Mouse (Mus musculus) skeletal muscle tissue, adult 2 months (tissue): ENCODE data around the gene Caln1.
"Not testable (repeated sequence)": the region's sequence is repeated elsewhere in the genome, so short reads cannot be mapped to it uniquely, and the experiment has no call there.

Experiments
- DNase-seq: peaks from one replicate; pipeline ENCODE4 v3.0.0-alpha.2; 2012; ENCODE audit warnings: low read depth, low spot score

Gene Caln1

DNA sequence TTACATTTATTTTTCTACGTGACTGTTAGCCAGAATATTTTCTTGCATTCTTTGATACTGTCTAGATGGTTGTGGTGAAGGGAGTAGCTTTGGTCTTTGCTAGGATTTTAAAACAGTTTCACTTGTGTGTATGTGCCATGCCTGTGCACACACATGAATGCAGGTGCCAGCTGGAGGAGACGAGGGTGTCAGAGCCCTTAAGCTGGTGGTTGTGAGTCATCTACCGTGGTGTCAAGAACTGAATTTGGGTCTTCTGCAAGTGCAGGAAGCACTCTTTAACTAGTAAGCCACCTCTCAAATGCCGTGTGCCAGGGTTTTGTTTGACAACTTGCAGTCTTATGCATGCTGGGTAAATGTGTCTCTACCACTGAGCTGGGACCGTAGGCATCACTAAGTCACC, 178.2 kb downstream of the Caln1 start:
- DNase-seq = no peak

DNA sequence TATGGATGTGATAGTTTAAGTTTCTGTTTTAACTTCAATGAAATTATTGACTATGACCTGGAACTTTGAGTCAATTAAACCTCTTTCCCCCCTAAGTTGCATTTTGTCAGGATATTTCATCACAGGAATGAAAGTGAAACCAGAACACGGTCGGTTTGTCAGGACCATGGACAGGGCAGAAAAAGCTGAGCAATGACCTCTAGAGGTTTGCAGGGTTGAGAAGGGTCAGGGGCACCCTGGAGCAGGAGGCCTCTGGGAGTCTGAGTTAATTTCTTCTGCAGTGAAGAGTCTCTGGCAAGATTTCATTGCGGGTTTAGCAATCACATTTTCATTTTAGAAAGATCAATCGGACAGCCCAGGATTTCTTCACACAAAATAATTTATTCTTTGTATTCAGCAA, 184.7 kb downstream of the Caln1 start:
- DNase-seq = no peak

DNA sequence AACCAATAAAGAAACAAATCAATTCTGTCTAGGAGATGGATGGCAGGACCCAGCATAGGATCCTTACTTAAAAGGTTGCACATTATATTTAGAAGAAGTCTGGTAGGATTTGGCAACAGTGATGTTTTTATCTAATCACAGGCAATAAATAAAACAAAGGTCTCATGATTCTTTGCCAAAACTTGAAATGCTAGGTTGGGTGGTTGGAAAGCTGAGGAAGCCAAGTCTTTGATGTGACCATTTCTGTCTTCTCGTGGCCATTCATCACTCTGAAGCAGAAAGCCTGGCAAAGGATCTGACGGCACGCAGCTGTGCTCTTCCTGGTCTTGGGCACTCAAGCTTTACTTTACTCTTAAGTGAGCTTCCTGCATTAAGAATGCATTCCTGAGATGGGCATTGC, 193.9 kb downstream of the Caln1 start:
- no peak for DNase-seq

DNA sequence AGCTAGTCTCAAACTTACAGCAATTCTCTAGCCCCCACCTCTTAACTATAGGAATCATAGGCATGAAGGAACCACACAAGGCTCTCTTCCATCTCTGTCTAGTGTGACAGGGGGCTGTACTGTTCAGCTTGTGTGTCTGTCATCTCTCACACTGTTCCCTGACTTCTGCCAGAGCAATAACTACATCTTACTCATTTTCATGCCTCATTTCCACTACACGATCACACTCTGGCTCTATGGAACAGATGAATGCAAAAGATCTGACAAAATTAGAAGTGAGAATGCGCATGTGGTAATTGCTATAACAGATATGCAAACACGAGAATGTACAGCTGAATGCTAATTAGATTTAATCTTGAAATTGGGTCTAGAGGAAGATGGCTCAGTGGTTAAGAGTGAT, 196.7 kb downstream of the Caln1 start:
- no peak for DNase-seq

DNA sequence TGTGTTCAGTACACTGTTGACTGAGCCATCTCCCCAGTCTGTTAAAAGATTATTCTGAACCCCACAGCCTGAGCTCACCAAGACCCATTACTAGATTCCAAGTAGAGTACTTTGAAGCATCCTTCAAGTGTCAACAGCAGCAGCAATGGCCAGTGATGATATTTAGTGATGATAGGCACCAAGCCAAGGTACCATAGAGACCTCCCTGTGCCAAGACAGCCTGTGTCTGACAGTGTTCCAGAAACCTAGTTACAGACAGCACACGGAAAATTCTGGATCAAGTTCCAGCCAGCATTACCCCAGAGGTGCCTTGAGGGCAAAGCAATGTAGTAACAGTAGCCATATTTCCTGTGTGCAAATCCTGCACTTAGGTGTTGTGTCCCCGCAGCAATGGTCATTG, 208.3 kb downstream of the Caln1 start:
- DNase-seq = no peak

DNA sequence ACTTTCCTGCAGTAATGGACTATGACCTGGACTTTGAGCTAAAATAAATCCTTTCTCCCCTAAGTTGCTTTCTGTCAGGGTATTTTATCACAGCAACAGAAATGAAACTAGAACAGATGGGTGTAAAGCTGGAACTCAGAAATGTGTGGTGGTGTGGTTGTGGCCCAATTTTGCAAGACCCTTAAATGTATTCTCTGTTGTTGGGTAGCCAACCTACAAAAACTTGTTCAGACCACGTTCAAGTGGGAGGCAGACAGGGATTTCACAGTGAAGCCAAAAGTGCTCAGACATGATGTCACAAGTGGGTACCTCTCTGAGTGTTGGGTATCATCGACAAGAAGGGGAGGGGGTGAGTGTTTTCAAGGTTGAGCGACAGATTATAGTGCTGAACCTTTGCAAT, 214.8 kb downstream of the Caln1 start:
- no peak for DNase-seq

DNA sequence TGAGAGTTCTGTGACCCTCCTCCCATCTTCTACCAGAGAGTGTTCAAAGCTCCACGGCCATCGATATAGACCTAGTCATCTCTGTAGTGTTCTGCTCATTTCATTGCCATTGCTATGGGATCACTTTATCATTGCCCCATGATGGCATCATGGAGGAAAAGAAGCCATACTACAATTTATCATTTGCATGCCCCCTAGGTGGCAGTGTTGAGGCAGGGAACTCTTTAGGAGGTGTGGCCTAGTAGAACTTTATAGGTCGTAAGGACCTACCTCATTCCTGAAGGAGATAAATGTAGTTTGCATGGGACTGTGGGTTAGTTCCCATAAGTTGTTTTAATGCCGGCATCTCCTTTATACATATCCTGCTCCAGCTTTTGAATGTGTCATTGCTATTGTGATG, 217.0 kb downstream of the Caln1 start:
- DNase-seq = no peak

DNA sequence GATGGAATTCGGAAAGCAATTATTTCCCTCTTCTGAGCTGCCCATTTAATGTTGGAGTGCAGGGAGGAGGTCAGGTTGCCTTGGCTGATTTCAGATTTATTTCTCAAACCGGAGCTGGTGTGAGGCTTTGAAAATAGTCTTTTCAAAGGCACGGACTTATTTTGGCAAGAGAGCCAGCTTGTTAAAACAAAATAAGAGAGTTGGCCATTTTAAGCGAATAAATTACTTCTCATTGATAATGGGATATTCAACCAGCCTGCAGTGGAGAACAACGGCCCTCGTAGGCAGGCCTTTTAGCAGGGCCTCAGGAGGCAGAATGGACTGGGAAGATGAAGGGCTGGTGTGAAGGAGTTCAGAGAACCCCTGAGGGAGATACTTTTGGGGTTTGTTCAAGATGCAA, 227.3 kb downstream of the Caln1 start:
- no peak for DNase-seq

DNA sequence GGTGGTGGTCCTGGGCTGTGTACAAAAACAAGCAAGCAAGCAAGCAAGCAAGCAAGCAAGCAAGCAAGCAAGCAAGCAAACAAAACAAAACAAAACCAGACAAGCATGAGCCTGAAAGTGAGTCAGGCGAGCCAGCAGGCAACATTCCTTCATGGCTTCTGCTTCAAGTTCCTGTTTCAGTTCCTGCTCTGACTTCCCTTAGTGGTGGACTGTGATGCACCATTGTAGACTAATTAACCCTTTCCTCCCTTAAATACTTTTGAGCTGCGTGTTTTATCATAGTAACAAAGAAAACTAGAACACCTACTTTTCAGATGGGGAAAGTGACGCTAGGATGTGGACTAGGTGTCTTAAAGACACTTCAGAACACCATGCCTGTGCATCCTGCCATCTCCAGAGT, 244.4 kb downstream of the Caln1 start:
- DNase-seq = no peak

DNA sequence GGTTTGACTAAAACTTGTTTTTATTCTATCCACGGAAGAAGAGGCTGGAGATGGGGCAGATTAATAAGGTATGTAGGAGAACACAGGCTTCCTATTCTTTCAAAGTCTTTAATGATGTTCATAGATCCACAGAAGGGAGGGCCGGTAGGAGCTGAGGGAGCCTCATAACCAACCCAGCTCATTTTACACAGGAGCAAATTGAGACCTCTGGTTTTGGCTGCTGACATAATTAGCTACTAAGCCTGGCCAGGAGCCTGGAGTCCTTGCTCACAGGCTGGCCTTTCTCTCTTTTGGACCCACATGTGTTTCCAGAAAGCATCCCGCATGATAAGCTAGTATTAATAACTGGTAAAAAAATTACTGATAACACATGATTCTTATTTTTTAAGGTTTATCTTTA, 245.0 kb downstream of the Caln1 start:
- no peak for DNase-seq

DNA sequence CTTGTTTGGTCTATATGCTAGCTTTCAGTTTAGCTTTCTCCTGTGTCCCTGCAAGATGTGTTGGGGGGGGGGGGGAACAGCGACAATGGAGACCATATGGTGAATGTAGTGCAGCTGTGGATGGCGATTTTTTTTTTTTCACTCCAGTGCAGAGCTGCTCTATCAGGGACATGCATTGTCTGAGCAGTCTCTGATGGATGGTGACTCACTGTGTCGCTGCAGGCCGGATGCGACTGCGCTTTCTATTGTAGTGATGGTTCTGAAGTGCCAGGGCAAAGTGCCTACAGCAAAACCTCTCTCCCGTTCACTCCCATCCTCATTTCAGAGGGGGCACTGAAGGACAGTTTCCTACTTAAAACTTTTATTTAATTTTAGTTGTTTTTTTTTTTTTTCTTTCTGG, 250.8 kb downstream of the Caln1 start:
- DNase-seq = no peak

DNA sequence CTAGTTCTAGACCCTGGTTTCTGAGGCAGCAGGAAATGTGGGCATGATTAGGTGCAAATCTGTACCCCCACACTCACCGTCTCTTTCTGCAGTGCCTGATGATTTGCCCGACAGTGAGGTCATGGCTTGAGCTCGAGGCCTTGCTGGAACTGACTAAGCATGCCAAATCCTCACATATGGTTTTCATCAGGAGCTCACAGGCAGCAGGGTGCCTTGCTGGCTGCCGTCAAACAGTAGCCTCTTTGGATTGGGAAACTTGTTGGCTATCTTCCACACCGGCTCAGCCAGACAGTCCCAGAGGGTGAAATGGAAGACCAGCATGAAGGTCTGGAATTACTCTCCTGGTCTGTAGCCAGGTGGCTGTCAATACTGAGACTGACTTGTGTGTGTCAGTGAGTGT, 254.0 kb downstream of the Caln1 start:
- DNase-seq = peak; percentile 88

DNA sequence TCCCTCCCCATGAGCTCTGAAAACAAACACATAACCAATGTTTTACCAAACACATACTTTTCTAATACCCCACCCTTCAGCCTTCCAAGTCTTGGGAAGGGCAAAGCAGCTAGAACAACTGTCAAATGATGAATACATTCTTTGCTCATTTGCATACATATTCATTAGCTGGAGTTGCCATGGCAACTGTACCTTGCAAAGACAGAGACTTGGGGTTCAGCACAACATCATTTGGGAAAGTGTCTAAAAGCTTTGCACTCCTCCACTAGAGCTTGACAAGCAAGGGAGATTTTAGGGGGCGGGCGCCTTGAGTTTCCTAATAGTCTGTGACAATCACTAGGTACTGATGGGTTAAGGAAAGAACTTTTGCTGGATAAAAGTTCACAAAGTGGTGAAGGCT, 258.5 kb downstream of the Caln1 start:
- DNase-seq = no peak

DNA sequence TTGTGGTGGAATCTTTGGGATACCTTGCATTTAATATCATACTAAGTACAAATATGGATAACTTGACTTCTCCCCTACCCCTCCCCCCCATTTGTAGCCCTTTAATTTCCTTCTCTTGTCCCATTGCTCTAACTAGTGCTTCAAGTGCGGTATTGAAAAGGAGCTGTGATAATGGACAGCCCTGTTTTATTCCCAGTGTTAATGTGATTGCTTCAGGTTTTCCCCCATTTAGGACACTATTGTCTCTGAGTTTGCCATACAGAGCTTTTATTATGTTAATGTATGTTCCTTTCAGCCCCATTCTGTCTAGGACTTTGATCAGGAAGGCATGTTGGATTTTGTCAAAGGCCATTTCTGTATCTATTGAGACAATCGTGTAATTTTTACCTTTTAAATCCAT, 266.1 kb downstream of the Caln1 start:
- DNase-seq = no peak

DNA sequence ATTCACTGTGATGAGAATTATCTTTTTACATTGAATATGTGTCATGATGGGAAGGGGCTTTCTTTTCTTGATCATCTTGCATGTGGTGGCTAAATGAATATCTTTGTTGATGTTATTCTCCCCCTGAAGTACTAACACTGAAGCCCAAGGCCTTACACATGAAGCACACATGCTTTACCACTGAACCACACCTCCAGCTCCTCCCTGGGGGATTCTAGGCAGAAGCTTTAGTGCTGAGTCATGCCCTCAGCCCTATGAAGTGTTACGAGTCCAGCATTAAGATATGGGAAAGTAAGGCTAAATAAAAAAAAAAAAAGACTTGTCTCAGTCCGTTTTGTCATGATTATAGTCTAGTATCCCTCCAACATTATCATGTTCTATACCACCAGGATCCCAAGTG, 272.6 kb downstream of the Caln1 start:
- DNase-seq = no peak

DNA sequence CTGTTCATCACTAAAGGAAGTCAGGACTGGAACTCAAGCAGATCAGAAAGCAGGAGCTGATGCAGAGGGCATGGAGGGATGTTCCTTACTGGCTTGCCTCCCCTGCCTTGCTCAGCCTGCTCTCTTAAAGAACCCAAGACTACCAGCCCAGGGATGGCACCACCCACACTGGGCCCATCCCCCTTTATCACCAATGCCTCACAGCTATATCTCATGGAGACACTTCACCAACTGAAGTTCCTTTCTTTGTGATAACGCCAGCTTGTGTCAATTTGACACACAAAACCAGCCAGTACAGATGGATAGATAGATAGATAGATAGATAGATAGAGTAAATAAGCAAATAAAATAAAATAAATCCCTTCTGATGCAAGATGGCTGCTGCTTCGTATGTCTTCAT, 276.9 kb downstream of the Caln1 start:
- not testable (repeated sequence) for DNase-seq

DNA sequence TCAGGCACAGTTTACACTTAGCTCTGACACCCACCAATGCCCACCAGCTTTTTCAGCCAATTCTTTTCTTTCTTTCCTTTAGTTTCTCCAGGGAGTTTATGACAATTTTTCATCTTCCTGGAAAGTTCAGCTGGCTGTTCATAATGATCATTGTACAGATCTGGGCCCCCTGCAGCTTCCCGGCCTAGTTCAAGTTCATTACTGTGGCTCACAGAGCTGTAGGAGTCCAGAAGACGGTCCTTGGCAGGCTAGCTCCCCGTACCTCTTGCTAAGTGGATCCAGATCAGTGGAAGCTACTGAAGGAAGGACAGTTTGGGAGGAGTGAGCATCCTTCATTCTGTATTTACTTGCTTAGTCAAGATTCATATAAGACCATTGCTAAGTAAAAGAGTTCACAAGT, 288.9 kb downstream of the Caln1 start:
- DNase-seq = no peak

DNA sequence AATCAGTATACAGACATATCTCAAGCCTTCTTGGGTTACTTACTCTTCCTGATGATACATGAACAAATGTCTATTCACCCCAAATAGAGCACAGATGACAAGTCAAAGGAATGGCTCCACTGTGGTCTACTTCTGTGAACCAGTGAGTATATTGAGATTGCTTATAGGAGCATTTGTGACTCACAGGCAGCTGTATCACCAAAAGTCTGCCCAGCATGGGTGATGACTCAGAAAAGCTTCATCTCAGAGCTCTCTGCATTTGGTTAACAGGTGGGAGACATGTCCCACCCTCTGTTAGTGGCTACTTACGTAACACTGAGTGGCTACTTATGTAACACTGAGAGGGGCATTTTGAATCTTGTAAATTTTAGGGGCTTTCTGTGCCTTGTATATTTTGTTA, 296.8 kb downstream of the Caln1 start:
- no peak for DNase-seq

DNA sequence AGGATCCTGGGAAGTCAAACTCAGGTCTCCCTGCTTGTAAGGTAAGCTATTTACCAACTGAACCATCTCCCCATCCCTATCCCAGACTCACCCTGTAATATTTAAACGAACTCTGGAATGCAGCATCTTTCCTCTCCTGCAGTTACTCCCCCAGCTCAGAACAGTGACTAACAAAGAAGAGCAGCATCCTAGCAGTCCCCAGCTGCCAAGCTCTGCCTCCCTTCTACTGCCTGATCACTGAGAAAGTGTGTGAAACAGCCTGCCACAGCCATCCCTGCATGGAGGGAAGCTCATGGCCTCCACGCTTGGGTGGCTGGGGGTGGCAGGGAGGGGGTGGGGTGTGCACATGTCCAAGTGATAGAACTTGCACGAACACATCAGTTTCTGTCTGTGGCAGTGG, 303.3 kb downstream of the Caln1 start:
- DNase-seq = no peak

DNA sequence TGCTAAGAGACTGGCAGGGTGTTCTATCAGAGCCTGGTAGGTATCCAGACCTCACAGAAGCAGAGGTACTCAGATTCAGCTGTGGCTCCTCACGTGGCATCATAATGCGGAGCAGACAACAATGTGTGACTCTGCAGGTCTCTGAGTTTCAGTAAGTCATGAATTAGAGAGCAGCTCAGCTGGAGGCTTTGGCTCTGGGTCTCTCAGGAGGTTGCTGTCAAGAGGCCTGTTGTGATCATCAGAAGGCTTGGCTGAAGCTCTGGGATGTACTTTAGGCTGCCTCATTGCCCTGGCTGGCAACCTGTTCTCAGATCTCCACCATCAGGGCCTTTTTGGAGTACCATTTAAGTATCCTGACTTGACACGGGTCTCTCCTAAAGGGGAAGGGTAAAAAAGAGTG, 303.8 kb downstream of the Caln1 start:
- DNase-seq = no peak

DNA sequence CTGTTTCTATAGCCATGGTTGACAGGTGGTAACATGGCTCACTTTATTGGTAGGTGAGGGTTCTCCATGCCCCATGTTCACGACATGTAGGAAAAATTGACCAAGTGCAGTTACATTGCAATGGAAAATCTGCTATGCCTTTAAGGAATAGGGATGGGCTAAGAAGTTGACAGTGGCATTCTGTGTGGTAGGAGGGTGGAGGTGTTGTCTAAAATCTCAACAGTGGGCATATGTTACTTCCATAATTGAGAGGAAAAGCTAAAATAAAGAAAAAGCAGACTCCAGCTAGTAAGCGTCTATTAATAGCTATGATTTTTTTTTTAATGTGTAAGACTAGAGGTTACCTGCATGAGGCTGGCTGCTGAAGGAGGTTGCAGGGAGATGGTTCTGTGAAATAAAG, 308.6 kb downstream of the Caln1 start:
- DNase-seq = no peak

DNA sequence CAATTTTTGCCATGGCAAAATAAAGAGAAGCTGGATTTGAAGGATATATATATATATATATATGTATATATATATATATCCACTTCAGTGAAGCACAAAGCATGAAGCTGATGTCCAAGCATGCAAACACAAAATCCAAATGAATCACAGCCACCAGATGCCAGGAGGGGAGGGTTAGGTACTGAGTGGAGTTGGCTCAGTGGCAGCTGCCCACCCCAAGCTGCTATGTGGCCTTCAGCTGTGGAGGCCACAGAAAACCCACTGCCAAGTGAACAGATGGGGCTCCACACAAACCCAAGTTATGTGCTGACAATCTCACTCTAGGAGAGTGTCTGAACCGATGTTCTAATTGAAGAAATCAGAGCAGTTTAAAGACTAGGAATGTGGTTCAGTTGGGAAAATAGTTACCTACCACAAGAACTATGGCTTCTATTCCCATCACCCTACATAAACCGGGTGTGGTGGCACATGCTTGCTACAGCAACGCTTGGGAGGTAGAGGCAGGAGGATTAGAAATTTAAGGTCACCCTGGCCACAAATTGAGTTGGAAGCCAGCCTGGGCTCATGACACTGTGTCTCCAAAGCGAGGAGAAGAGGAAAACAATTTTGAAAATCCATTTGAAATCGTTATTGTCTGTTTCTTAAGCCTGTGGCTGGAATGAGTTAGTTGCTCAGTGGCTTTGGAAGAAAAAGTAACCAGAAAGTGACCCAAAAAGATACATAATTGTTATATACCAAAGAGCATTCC, 316.8 kb downstream of the Caln1 start:
- DNase-seq = no peak

DNA sequence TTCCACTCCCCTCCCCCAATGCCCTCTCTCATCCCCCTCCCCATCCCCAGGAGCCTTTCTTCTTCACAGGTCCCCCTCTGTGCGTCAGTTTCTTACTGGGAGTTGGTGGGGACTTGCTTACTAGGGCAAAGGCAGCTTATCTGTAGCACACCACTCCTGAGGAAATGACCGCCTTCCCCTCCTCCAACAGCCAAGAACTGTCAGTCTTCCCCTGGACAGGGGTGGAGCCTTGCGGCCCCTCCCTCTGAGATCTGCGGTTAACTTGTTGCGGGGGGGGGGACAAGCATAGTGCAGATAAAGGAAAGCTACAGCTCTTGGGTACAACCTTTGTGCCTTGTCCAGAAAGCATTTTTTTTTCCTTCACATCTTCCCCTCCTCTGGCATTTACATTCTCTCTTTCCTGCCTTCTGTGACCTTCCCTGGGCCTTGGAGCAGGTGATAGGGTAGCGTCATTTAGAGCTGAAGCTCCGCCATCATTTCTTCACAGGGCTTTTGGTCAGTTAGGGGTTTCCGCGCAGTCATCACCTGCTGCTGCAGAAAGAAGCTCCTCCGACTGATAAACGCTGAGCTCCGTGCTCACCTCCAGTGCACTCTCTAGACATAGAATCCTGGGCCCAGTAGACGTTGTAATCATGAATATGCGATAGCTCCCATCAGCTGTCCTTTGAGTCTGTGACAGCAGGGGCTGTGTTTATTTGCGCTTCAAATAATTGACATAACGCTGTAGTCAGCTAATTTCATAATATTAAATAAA, 319.3 kb downstream of the Caln1 start:
- no peak for DNase-seq

DNA sequence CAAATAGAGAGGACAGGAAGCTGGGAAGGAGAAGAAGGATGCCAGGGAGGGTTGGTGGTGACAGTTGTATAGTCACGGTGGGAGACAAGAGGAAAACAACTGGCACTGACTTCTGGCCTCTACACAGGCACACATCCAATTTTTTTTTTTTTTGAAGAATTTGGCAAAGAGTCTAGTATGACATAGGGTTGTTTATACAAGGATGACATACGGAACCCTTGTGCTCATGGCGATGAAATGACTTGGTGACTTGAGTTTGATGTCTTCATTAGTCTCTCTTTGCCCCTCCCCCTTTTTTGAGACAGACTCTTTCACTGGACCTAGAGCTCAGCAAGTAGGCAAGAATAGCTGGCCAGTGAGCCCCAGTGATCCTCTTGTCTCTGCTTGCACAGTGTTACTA, 322.1 kb downstream of the Caln1 start:
- no peak for DNase-seq
